Mouse (Mus musculus) embryonic fibroblast, embryonic 13.5 days (primary cell): ENCODE results near the gene Dip2c. TPM values are rescaled to one million over a fixed set of nuclear protein-coding genes. Genes with fewer than 3 reads are reported as not detected.

Experiments
- H3K27ac ChIP-seq: 2 replicates; pipeline ENCODE4 v1.5.1; 2012; ENCODE audit warnings: low read length, control low read depth, inconsistent platforms; ENCODE audit not compliant: insufficient read depth
- H3K4me1 ChIP-seq: 2 replicates; pipeline ENCODE4 v1.6.1; 2011; ENCODE audit warnings: low read length; ENCODE audit not compliant: control insufficient read depth, insufficient read depth
- H3K4me3 ChIP-seq: 2 replicates; pipeline ENCODE4 v1.5.1; 2011; ENCODE audit warnings: mild to moderate bottlenecking, control low read depth, low read length; ENCODE audit not compliant: insufficient read depth
- CTCF ChIP-seq: IDR thresholded peaks from 2 replicates; pipeline ENCODE4 v1.5.1; 2011; ENCODE audit warnings: mild to moderate bottlenecking, control low read depth, low read length, moderate library complexity, borderline replicate concordance; ENCODE audit not compliant: insufficient read depth
- POLR2A ChIP-seq: IDR thresholded peaks from 2 replicates; pipeline ENCODE4 v1.6.1; 2011; ENCODE audit warnings: low read depth, mild to moderate bottlenecking, control low read depth, low read length, moderate library complexity
- polyA plus RNA-seq: library from polyadenylated mRNA; stranded (reverse); fragments of >200 nt; gene quantifications from 2 replicates; pipeline ENCODE4 v1.2.4, GENCODE M21; 2011; ENCODE audit warnings: low read depth; ENCODE audit not compliant: missing spikeins, insufficient read length

The Dip2c gene
- polyA plus RNA-seq, 1 experiment, result 17.9 TPM

- no peak for TF ChIP-seq CTCF
- no peak for TF ChIP-seq POLR2A
- Histone ChIP-seq H3K4me3 (no peak overlapping the region), H3K4me1 (no peaks in the 10 kb centered on the region), H3K27ac (no peak overlapping the region)
Measured at GRCm38 (mm10) chr13:9405399-9405798, 129.1 kb downstream of the Dip2c start.

GRCm38 (mm10) chr13:9408983-9409382 is 132.7 kb downstream of the Dip2c start:
- Histone ChIP-seq H3K27ac (no peak overlapping the region), H3K4me3 (no peak overlapping the region), H3K4me1 (no peaks in the 10 kb centered on the region)
- TF ChIP-seq CTCF (no peak), POLR2A (no peak)

- no peak for TF ChIP-seq POLR2A
- Histone ChIP-seq H3K27ac (no peak overlapping the region), H3K4me1 (no peaks in the 10 kb centered on the region), H3K4me3 (no peak overlapping the region)
Measured at GRCm38 (mm10) chr13:9418441-9418840, 142.1 kb downstream of the Dip2c start.

GRCm38 (mm10) chr13:9419213-9419612 is 142.9 kb downstream of the Dip2c start:
- TF ChIP-seq CTCF, result no peak
- no peak for TF ChIP-seq POLR2A
- Histone ChIP-seq H3K27ac (no peak overlapping the region), H3K4me1 (no peaks in the 10 kb centered on the region), H3K4me3 (no peak overlapping the region)

- no peak overlapping the region for H3K4me3 ChIP-seq
- peaks cover 3% of the 10 kb centered on the region; the same call in 1 of the 2 replicates for H3K4me1 ChIP-seq
- no peak overlapping the region for H3K27ac ChIP-seq
- no peak for TF ChIP-seq CTCF
- no peak for TF ChIP-seq POLR2A
Measured at GRCm38 (mm10) chr13:9421949-9422348, 145.6 kb downstream of the Dip2c start.

- H3K4me3 ChIP-seq, result no peak overlapping the region
- no peak for TF ChIP-seq CTCF
- no peak for TF ChIP-seq POLR2A
- peaks cover 4% of the 10 kb centered on the region for H3K4me1 ChIP-seq
- H3K27ac ChIP-seq, result no peak overlapping the region
Measured at GRCm38 (mm10) chr13:9422876-9423275, 146.5 kb downstream of the Dip2c start.

- no peak for TF ChIP-seq CTCF
- no peak for TF ChIP-seq POLR2A
Measured at GRCm38 (mm10) chr13:9424434-9424833, 148.1 kb downstream of the Dip2c start.

GRCm38 (mm10) chr13:9426267-9426666 is 149.9 kb downstream of the Dip2c start:
- no peak overlapping the region for H3K27ac ChIP-seq
- TF ChIP-seq POLR2A, result no peak
- TF ChIP-seq CTCF, result no peak

More at GRCm38 (mm10) chr13:9424434-9424833, 148.1 kb downstream of the Dip2c start:
- H3K27ac ChIP-seq, result no peak overlapping the region
- peaks cover 5% of the 10 kb centered on the region for H3K4me1 ChIP-seq
- no peak overlapping the region for H3K4me3 ChIP-seq

GRCm38 (mm10) chr13:9426779-9427178 is 150.5 kb downstream of the Dip2c start:
- no peak overlapping the region for H3K27ac ChIP-seq

More at GRCm38 (mm10) chr13:9426267-9426666, 149.9 kb downstream of the Dip2c start:
- Histone ChIP-seq H3K4me3 (no peak overlapping the region), H3K4me1 (peaks cover 5% of the 10 kb centered on the region)

GRCm38 (mm10) chr13:9429884-9430283 is 153.6 kb downstream of the Dip2c start:
- Histone ChIP-seq H3K27ac (peak overlapping the region; percentile 55), H3K4me1 (peaks cover 5% of the 10 kb centered on the region), H3K4me3 (no peak overlapping the region)
- no peak for TF ChIP-seq POLR2A
- no peak for TF ChIP-seq CTCF

More at GRCm38 (mm10) chr13:9426779-9427178, 150.5 kb downstream of the Dip2c start:
- Histone ChIP-seq H3K4me3 (no peak overlapping the region), H3K4me1 (peaks cover 5% of the 10 kb centered on the region)
- TF ChIP-seq CTCF, result no peak
- no peak for TF ChIP-seq POLR2A

GRCm38 (mm10) chr13:9430724-9431123 is 154.4 kb downstream of the Dip2c start:
- TF ChIP-seq POLR2A (no peak), CTCF (no peak)
- Histone ChIP-seq H3K4me1 (peaks cover 5% of the 10 kb centered on the region), H3K4me3 (no peak overlapping the region), H3K27ac (no peak overlapping the region)
